Mouse (Mus musculus) forebrain, embryonic 13.5 days (tissue): ENCODE results near the gene Ssr2. TPM values are rescaled to one million over a fixed set of nuclear protein-coding genes. Genes with fewer than 3 reads are reported as not detected.
A peak's percentile ranks its signal among the peaks of the same experiment; 100 is the strongest.

Experiments used
- ATAC-seq: fragments of 200-750 bp; cut with Nextera tagmentation; 2 replicates; pipeline ENCODE4 v1.8.0; 2017
- H3K27ac ChIP-seq: fragments of 300-500 bp; sonication (generic); 2 replicates; pipeline ENCODE4 v1.5.1; 2015; ENCODE audit warnings: inconsistent platforms, mild to moderate bottlenecking, moderate library complexity
- H3K27me3 ChIP-seq: fragments of 300-500 bp; sonication (generic); 2 replicates; pipeline ENCODE4 v1.6.1; 2015; ENCODE audit warnings: mild to moderate bottlenecking, inconsistent platforms
- H3K36me3 ChIP-seq: fragments of 300-500 bp; sonication (generic); 2 replicates; pipeline ENCODE4 v1.6.1; 2015; ENCODE audit warnings: mild to moderate bottlenecking, inconsistent platforms; ENCODE audit not compliant: poor library complexity, severe bottlenecking
- H3K4me1 ChIP-seq: fragments of 300-500 bp; sonication (generic); 2 replicates; pipeline ENCODE4 v1.6.1; 2015; ENCODE audit warnings: inconsistent platforms
- H3K4me2 ChIP-seq: fragments of 300-500 bp; sonication (generic); 2 replicates; pipeline ENCODE4 v1.6.1; 2015; ENCODE audit warnings: inconsistent platforms, mild to moderate bottlenecking, moderate library complexity
- H3K4me3 ChIP-seq: fragments of 300-500 bp; sonication (generic); 2 replicates; pipeline ENCODE4 v1.5.1; 2015; ENCODE audit warnings: mild to moderate bottlenecking, inconsistent platforms
- H3K9ac ChIP-seq: fragments of 300-500 bp; sonication (generic); 2 replicates; pipeline ENCODE4 v1.6.1; 2015; ENCODE audit warnings: mild to moderate bottlenecking, inconsistent platforms
- H3K9me3 ChIP-seq: fragments of 300-500 bp; sonication (generic); replicated peaks from 2 replicates; pipeline ENCODE4 v1.6.1; 2016; ENCODE audit warnings: inconsistent platforms
- WGBS: fragments of 180-500 bp; shearing (Covaris S2); methylation state at CpG from one replicate; pipeline ENCODE4 v1.1.7; 2015; 5-methylcytosine and 5-hydroxymethylcytosine counted together
- polyA plus RNA-seq: library from polyadenylated mRNA; unstranded; fragments of >200 nt; fragmentation: Nextera tagmentation; extraction: Ambion mirVana; gene quantifications from 2 replicates; pipeline ENCODE4 v1.2.1, GENCODE M21; 2015

The Ssr2 gene
- polyA plus RNA-seq, 1 experiment from 2014 or later: 139 TPM

DNA sequence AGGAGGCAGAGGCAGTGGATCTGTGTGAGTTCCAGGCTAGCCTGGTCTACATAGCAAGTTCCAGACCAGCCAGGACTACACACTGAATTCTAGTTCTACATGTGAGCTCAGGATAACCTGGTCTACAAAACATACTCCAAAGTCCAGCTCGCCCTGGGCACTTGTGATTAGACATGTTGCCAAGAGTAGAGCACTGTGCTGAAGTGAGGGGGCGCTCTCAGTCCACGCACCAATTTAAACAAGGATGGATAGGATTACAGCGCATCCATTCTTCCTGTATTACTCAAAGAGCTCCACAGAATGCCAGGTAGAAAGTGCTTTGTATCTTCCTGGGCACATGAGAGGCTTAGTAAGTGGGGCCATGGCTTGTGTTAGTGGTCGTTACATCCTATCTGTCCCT is 31.2 kb upstream of the Ssr2 start:
- Histone ChIP-seq H3K4me2 (no peak overlapping the region), H3K36me3 (peaks cover 17% of the 10 kb centered on the region), H3K4me3 (no peak overlapping the region), H3K4me1 (peaks cover 36% of the 10 kb centered on the region), H3K9ac (peak overlapping the region; percentile 18; the same call in 1 of the 2 replicates), H3K27ac (no peak overlapping the region), H3K9me3 (no peaks in the 10 kb centered on the region), H3K27me3 (no peaks in the 10 kb centered on the region)
- 34% methylated on average over 5 of the region's 5 CpGs for WGBS
- no peak for ATAC-seq

DNA sequence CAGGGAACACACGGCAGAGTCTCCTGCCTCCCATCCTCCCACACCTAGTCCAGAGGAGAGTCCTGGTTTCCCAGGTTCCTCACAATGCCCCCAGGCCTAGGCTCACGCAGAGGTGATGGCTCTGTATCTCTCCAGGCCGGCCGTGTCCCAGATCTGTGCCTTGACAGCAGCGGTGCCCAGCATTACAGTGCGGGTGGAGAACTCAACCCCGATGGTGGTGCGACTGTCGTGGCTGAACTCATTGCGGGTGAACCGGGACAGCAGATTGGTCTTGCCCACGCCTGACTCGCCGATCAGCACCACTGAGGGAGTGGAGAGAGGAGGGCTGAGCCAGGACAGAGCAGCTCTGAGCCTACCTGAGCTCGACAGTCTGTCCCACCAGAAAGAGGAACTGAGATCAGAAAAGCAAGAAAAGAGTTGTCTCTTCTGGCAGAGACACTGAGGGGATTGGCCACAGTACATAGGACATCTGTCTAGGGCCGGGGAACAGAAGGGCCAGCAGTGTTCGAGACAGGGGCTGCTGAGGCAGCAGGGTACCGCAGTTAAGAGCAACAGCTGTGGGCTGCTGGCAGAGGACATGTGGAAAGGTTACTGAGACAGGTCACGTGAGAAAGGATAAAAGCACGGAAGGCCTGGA is 30.6 kb upstream of the Ssr2 start:
- H3K9me3 ChIP-seq: no peaks in the 10 kb centered on the region
- H3K4me1 ChIP-seq: peaks cover 31% of the 10 kb centered on the region
- 71% methylated on average over 20 of the region's 20 CpGs for WGBS
- no peaks in the 10 kb centered on the region for H3K27me3 ChIP-seq
- H3K36me3 ChIP-seq: peaks cover 13% of the 10 kb centered on the region
- H3K27ac ChIP-seq: no peak overlapping the region
- H3K4me3 ChIP-seq: no peak overlapping the region
- ATAC-seq: no peak
- H3K9ac ChIP-seq: peak overlapping the region; percentile 18; the same call in 1 of the 2 replicates
- no peak overlapping the region for H3K4me2 ChIP-seq

DNA sequence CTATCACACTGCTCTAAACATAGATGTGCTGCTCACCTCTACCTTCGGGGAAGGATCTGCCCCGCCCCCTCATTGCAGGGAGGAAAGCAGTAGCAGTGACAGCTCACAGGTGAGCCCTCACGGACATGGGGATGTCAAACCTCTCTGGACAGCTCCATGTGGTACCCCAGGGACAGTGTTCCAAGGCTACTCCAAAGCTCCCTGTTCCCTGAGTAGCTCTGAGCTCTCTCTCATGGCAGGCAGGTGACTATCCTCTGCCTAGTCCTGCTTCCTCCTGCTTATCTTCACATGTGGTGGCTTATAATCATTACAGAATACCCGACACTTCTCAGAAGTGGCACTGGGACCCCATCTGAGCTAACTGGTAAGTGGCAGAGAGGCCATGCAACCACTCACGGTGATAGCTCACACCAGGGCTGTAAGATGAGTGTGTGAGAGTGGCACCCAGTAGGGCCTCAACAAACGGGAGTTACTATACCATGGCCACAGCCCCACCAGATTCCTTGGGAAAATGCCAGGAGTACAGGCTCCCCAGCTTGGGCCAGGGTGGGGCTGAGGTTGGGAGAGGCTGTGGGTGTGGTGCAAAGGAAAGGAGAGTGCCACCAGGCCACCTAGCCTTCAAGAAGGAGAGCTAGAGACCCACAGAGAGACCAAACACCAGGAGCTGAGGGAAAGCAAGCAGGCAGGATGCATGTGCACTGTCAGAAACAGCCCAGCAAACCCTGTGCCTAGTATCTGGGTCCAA is 28.8 kb upstream of the Ssr2 start:
- no peaks in the 10 kb centered on the region for H3K27me3 ChIP-seq
- no peak overlapping the region for H3K4me2 ChIP-seq
- H3K9me3 ChIP-seq: no peaks in the 10 kb centered on the region
- peaks cover 21% of the 10 kb centered on the region for H3K4me1 ChIP-seq
- H3K27ac ChIP-seq: no peak overlapping the region
- 72% methylated on average over 6 of the region's 6 CpGs for WGBS
- ATAC-seq: no peak
- H3K4me3 ChIP-seq: no peak overlapping the region
- no peaks in the 10 kb centered on the region for H3K36me3 ChIP-seq
- no peak overlapping the region for H3K9ac ChIP-seq

DNA sequence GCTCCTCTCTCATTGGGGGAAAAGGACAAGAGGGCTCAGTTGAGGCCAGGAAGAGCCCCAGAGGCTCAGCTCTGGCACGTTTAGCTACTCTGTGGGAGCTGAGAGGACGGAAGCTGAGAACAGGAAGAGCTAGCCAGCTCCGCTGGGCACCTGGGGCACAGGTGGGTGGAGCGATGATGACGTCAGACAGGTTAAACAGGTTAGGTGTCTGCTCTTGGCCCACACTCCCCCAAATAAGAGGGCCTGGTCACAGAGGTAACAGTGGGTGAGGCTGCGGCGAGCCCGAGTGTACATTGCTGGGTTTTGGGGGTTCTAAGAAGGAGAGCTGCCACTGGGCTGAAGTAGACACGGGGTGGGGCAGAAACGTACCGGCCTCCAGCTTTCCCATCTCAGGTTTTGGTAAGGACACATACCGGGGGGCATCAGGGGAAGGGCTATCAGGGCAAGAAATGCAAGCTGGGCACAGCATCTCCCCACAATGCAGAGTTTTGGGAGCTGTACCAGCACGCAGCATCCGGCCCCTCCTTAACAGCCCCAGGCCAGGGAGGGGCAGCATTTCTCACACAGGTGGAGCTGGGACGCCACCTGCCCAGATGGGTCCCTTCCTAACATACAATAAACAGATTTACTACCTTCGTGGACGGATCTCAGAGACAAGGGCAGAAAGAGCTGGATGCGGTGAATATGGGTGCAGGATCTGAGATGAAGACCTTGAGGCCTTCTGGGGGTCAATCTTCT is 27.3 kb upstream of the Ssr2 start, which contains the start of gene Rab25:
TSS of gene Rab25 (minus strand) at position 121 of the 738 bp plus-strand sequence.
- no peak within 1 kb of the TSS for H3K27ac ChIP-seq
- peaks cover 15% of the 10 kb centered on the region for H3K4me1 ChIP-seq
- no peak within 1 kb of the TSS for H3K4me3 ChIP-seq
- H3K9ac ChIP-seq: no peak within 1 kb of the TSS
- 53% methylated on average over 18 of the region's 18 CpGs for WGBS
- H3K36me3 ChIP-seq: no peaks in the 10 kb centered on the region
- H3K9me3 ChIP-seq: no peaks in the 10 kb centered on the region
- no peaks in the 10 kb centered on the region for H3K27me3 ChIP-seq
- H3K4me2 ChIP-seq: no peak within 1 kb of the TSS
- no peak for ATAC-seq

DNA sequence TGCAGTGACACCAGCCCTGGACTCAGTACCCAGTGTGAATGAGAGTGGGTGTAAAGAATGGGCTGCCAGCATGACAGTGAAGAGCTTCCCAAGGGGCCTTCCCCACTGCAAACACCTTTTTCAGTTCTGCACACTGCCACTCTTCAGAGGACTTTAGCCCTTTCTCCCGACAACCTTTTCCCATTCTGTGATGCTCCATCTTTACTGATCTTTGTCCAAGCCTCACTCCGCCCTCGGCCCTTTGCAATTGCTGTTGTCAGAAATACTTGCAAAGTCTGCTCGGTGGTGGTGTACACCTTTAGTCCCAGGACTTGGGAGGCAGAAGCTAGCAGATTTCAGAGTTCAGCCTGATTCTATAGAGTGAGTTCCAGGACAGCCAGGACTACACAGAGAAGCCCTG is 24.1 kb upstream of the Ssr2 start:
- Histone ChIP-seq H3K4me1 (peaks cover 32% of the 10 kb centered on the region), H3K9me3 (no peaks in the 10 kb centered on the region), H3K4me2 (peak overlapping the region; percentile 74), H3K9ac (peak overlapping the region; percentile 93), H3K4me3 (peak overlapping the region; percentile 85; the same call in 1 of the 2 replicates), H3K36me3 (peaks cover 14% of the 10 kb centered on the region), H3K27ac (no peak overlapping the region), H3K27me3 (no peaks in the 10 kb centered on the region)
- 83% methylated on average over 4 of the region's 4 CpGs for WGBS
- no peak for ATAC-seq

DNA sequence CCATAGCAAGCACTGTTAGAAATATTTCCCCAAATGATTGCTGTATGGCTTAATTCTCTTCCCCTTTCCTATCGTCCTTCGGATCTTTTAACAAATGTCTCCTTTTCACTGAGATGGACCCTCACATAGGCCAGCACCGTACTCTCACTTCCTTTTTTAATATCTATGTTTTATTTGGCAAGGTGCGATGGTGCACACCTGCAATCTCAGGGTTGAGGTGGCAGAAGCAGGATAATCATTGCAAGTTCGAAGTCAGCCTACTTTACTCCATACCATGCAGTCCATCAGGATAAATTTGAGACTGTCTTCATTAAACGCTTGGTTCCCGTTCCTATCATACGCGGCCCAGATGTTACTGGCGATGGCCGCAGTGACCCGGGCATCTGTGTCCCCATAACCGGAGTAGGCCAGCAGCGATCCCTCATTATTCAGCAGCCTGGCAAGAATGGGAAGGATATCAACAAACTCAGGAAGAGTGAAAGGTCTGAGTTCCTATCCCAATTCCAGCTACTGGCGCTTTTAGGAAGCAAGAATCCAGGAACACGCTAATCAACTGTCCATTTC is 23.5 kb upstream of the Ssr2 start:
- Histone ChIP-seq H3K9me3 (no peaks in the 10 kb centered on the region), H3K9ac (peak overlapping the region; percentile 93), H3K36me3 (peaks cover 20% of the 10 kb centered on the region), H3K4me1 (peaks cover 32% of the 10 kb centered on the region), H3K27me3 (no peaks in the 10 kb centered on the region), H3K27ac (peak overlapping the region; percentile 95), H3K4me3 (peak overlapping the region; percentile 85), H3K4me2 (peak overlapping the region; percentile 74)
- 26% methylated on average over 16 of the region's 16 CpGs for WGBS
- no peak for ATAC-seq

DNA sequence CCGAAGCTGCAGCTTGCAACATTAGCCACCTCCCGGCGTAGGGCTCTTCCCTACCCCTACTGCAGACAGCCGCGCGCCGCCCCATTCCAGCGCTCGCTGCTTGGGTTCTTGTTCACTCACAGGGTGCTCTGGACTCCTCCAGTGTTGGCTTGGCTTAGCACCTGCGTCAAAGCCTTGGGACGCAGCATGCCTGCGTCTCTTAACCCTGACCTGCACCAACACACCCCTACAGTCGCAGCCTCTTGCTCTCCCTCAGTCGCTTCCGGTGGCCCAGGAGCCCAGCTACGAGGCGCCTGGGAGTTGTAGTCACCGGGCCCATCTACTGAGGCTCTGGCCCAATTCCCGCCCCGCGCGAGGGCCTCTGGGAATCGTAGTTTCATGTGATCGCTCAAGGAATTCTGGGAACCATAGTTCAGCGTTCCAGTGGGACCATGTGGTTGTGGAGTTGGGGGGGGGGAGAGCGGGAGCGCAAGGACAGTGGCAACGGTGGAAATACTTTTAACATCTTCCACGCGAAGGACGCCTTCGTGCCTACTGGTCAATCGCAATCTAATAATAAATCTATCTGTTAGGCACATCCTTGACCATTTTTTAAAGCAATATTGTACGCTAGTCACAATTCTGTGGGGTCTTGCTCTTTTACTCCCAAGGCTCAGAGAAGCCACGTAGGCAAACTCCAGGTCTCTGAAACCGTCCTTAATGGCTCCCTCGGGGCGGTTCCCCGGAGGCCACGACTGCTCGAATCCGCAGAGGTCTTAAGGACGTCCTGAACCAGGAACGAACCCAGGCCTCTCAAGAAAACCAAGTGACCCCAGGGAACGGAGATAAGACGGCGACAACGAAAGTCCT is 22.8 kb upstream of the Ssr2 start, which contains the start of gene Lamtor2:
TSS of gene Lamtor2 (minus strand) at position 399 of the 849 bp plus-strand sequence.
- peak within 1 kb of the TSS; percentile 95 for H3K27ac ChIP-seq
- peak within 1 kb of the TSS; percentile 74 for H3K4me2 ChIP-seq
- peaks cover 27% of the 10 kb centered on the region for H3K36me3 ChIP-seq
- no peaks in the 10 kb centered on the region for H3K9me3 ChIP-seq
- no peaks in the 10 kb centered on the region for H3K27me3 ChIP-seq
- peak within 1 kb of the TSS; percentile 93 for H3K9ac ChIP-seq
- WGBS: under 1% methylated on average over 48 of the region's 48 CpGs
- H3K4me1 ChIP-seq: peaks cover 32% of the 10 kb centered on the region
- peak within 1 kb of the TSS; percentile 85 for H3K4me3 ChIP-seq
- peak; percentile 94 for ATAC-seq

DNA sequence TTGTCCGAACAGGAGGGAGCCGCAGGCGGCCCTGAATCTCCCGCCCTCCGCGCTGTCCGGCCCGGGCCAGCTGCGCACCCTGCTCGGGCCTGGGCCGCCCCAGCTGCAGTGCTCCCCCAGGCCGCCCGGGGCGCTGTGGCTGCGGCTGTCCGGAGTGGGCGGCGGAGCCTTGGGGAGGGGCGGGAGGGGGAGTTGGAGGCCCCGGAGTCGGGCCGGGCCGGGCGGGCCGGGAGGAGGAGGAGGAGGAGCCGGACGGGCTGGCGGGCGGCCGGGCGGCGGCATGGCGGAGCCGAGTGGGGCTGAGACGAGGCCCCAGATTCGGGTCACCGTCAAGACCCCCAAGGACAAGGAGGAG is 22.2 kb upstream of the Ssr2 start, which contains the start of gene Ubqln4:
TSS of gene Ubqln4 (plus strand) at position 234 of the 355 bp plus-strand sequence.
- peak within 1 kb of the TSS; percentile 74 for H3K4me2 ChIP-seq
- H3K27me3 ChIP-seq: no peaks in the 10 kb centered on the region
- WGBS: 0% methylated on average over 20 of the region's 37 CpGs
- peak; percentile 87 for ATAC-seq
- peaks cover 33% of the 10 kb centered on the region for H3K36me3 ChIP-seq
- peak within 1 kb of the TSS; percentile 95 for H3K27ac ChIP-seq
- H3K4me1 ChIP-seq: peaks cover 32% of the 10 kb centered on the region
- H3K4me3 ChIP-seq: peak within 1 kb of the TSS; percentile 85
- no peaks in the 10 kb centered on the region for H3K9me3 ChIP-seq
- peak within 1 kb of the TSS; percentile 93 for H3K9ac ChIP-seq

DNA sequence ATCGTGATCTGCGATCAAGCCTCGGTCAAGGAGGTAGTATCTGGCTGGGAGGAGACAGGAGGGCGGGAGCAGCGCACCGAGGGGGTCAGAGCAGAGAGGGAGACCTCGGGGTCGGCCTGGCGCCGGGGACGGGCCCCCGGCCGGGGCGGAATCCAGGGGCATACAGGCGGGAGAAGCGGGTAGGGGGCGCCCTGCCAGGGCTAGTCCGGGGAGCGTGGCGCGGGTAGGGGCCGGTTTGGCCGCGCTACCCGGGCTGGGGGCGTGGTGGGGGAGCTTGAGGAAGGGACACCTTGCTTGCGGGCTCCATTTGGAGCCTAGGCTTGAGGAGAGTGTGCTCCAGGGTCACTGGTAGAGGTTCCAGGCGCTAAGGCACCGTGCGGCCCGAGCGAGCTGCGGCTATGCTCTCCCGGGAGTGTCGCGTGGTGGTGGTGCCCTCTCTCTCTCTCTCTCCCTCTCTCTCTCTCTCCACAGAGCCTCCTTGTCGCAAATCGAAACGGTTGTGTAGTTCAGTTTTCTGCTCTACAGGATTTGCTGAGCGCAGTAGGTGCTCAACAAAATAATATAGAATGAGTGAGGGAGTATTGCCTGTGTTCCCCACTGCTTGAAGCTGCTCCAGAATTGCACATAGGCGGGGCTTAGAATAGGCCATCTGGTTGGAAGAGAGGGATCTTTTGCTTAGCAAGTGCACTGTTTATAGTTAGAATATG is 21.6 kb upstream of the Ssr2 start:
- H3K4me1 ChIP-seq: peaks cover 32% of the 10 kb centered on the region
- WGBS: under 1% methylated on average over 41 of the region's 41 CpGs
- peak overlapping the region; percentile 95 for H3K27ac ChIP-seq
- no peaks in the 10 kb centered on the region for H3K9me3 ChIP-seq
- H3K36me3 ChIP-seq: peaks cover 38% of the 10 kb centered on the region
- no peaks in the 10 kb centered on the region for H3K27me3 ChIP-seq
- H3K4me3 ChIP-seq: peak overlapping the region; percentile 85
- H3K4me2 ChIP-seq: peak overlapping the region; percentile 74
- peak overlapping the region; percentile 93 for H3K9ac ChIP-seq
- peak; percentile 22 for ATAC-seq

DNA sequence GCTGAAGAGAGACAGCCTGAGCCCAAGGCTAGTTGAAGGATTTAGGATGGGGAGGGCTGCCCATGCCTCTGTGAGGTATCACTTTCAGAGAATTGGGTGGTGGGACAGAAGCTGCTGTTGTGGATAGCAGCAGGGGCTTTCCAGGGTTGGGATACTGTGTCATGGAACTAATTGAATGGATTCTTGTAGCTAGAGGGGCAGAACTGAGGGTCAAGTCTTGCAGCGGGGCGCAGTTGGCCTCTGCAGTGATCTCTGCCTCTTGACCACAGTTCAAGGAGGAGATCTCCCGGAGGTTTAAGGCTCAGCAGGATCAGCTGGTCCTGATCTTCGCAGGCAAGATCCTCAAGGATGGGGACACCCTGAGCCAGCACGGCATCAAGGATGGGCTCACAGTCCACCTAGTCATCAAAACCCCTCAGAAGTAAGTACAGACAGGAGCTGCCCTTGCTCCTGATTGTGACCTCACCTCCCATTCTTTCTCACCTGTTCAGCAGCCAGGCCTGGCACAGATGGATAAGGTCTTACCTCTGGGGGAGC is 20.5 kb upstream of the Ssr2 start:
- H3K27me3 ChIP-seq: no peaks in the 10 kb centered on the region
- WGBS: 88% methylated on average over 5 of the region's 5 CpGs
- H3K9ac ChIP-seq: peak overlapping the region; percentile 31; the same call in 1 of the 2 replicates
- no peak overlapping the region for H3K27ac ChIP-seq
- peak overlapping the region; percentile 12; the same call in 1 of the 2 replicates for H3K4me3 ChIP-seq
- H3K36me3 ChIP-seq: peaks cover 49% of the 10 kb centered on the region
- no peaks in the 10 kb centered on the region for H3K9me3 ChIP-seq
- no peak for ATAC-seq
- peak overlapping the region; percentile 74 for H3K4me2 ChIP-seq
- peaks cover 32% of the 10 kb centered on the region for H3K4me1 ChIP-seq
